Comparison of ENCODE assay signal across 7 mouse cellular contexts in genomic region chr11:78347070-78347754, GRCm38 (mm10). TPM values are rescaled to one million over a fixed set of nuclear protein-coding genes. Genes with fewer than 3 reads are reported as not detected.
DNase-seq lines count a peak whose midpoint lies in the region; TF ChIP-seq lines count a peak whose summit lies in the region.

No protein-coding gene starts in this region.

- no peak for TF ChIP-seq POLR2A in cortical plate, adult 2 months (IDR thresholded peaks at IDR 0.05; ENCODE audit: extremely low read depth, insufficient read depth, low read length)
- TF ChIP-seq POLR2A in lung, adult 2 months (IDR thresholded peaks at IDR 0.05; ENCODE audit: borderline replicate concordance, extremely low read depth, low read depth, low read length) = no peak

- H3K4me3 ChIP-seq in cortical plate, adult 2 months (ENCODE audit: insufficient read depth, low read length) = no peak overlapping the region
- H3K4me3 ChIP-seq in lung, adult 2 months (replicated peaks; ENCODE audit: extremely low read depth, low read depth, low read length) = no peak overlapping the region

- WGBS in lung, adult 2 months = 91% methylated on average over 10 of the region's 10 CpGs

- DNase-seq in ovary, postnatal 14 days (ENCODE audit: low spot score) = peak; percentile 60
- DNase-seq in ovary, adult 18-20 months (ENCODE audit: low spot score) = no peak
- peak; percentile 83 for DNase-seq in adipocyte (ENCODE audit: low spot score)
- DNase-seq in kidney, adult 8-10 months = peak; percentile 51 to 84
- DNase-seq in lung, adult 2 months = peak; percentile 70
- peak; percentile 77 for DNase-seq in skeletal muscle tissue, adult 2 months (ENCODE audit: low read depth, low spot score)

- H3K4me1 ChIP-seq in cortical plate, adult 2 months (ENCODE audit: control insufficient read depth, insufficient read depth, low read length) = 0 out of 2 replicates have a peak, but pooled peaks cover 2% of the 10 kb centered on the region
- peaks cover 9% of the 10 kb centered on the region for H3K4me1 ChIP-seq in lung, adult 2 months (ENCODE audit: control insufficient read depth, insufficient read depth, low read length)

- TF ChIP-seq CTCF in cortical plate, adult 2 months (IDR thresholded peaks at IDR 0.05; ENCODE audit: extremely low read depth, insufficient read depth, low read length) = peak; percentile 79
- peak; percentile 83 for TF ChIP-seq CTCF in lung, adult 2 months (IDR thresholded peaks at IDR 0.05; ENCODE audit: insufficient read depth, low read length)

- no peak overlapping the region for H3K27ac ChIP-seq in cortical plate, adult 2 months (ENCODE audit: insufficient read depth, low read length)

RNA-seq across cellular contexts. Expression of gene Unc119, which starts 3.9 kb away (rescaled TPM):
- 65.3 and 68.4 TPM in 2 replicates for polyA plus RNA-seq in cortical plate, adult 2 months (2012; rRNA removed)
- polyA plus RNA-seq in lung, adult 2 months (2012; rRNA removed) = 55.4 and 64.1 TPM in 2 replicates

RNA-seq across cellular contexts. Expression of gene Pigs, which starts 19.0 kb away (rescaled TPM):
- 69.3 and 77.3 TPM in 2 replicates for polyA plus RNA-seq in cortical plate, adult 2 months (2012; rRNA removed)
- polyA plus RNA-seq in lung, adult 2 months (2012; rRNA removed) = 68.4 and 69.0 TPM in 2 replicates

RNA-seq across cellular contexts. Expression of gene Aldoc, which starts 24.4 kb away (rescaled TPM):
- polyA plus RNA-seq in cortical plate, adult 2 months (2012; rRNA removed) = 1,609 and 1,659 TPM in 2 replicates
- polyA plus RNA-seq in lung, adult 2 months (2012; rRNA removed) = 8.4 and 10.4 TPM in 2 replicates

RNA-seq across cellular contexts. Expression of gene Foxn1, which starts 39.1 kb away (rescaled TPM):
- polyA plus RNA-seq in cortical plate, adult 2 months (2012; rRNA removed) = 0.02 TPM in 2 replicates
- 0.62 TPM in 1 of 2 replicates, not detected in the other for polyA plus RNA-seq in lung, adult 2 months (2012; rRNA removed)

RNA-seq across cellular contexts. Expression of gene Spag5, which starts 45.9 kb away (rescaled TPM):
- 29.6 and 35.1 TPM in 2 replicates for polyA plus RNA-seq in cortical plate, adult 2 months (2012; rRNA removed)
- polyA plus RNA-seq in lung, adult 2 months (2012; rRNA removed) = 1.4 and 1.6 TPM in 2 replicates

Comparison
In these comparisons a context has a peak if more than half of its experiments do, and no peak if none do; other contexts are left out.
1. RNA of gene Aldoc, which starts 24.4 kb away (polyA plus RNA-seq): 1,609 to 1,659 TPM in cortical plate, adult 2 months; 8.4 to 10.4 TPM in lung, adult 2 months; every median in the first group is over 100 times any median in the second.